Mouse (Mus musculus): ENCODE measurements around the gene B3gnt9. TPM values are rescaled to one million over a fixed set of nuclear protein-coding genes. Genes with fewer than 3 reads are reported as not detected.

Gene B3gnt9
- total RNA-seq, 1 experiment from 2014 or later = not detected

DNA sequence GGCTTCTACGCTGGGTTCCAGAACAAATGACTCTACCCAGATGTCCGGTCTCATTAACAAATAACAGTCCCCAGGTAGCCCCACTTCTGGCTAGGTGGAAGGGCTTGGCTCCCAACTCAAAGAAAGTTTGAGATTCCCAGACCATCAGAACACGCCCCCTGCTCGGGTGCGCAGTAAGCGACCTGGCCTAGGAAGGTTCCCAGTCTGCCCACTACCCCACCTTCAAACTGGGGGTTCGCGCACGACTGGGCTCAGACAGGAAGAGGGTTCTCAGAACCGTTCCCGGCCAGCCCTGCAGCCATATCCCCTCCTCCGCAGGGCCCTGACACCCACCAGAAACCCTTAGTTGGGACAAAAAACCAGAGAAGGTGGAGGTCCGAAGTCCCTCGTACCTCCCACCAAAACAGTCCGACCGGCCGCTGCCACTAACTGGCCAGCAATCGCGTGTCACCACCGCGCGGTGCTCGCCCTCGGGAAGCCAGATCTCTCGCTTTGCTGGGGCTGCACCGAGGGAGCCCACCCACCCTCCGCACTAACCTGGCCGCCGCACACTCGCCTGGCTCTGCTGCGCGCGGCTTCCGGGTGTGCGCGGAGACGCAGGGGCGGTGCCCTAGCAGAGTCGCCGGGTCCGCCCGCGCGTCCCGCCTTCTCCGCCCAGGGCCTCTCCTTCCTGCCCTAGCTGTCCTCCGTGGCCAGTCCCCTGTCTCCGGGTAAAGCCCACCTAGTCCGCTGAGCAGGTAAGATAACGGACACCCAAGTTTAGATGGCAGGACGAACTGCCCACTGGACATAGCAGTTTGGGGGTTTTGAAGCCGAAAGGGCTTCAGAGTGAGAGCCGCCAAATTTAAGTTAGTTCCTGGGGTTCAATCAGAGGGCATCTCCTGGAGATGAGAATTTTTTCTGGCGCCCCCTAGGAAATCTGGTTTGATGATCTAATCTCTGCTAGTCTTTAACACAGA is 9.3 kb upstream of the B3gnt9 start, which contains the start of the genes Tradd and Fbxl8:
TSS of gene Tradd (minus strand) at position 586 of the 959 bp plus-strand sequence.
TSS of gene Fbxl8 (plus strand) at position 625 of the 959 bp plus-strand sequence.
- ATAC-seq (replicated peaks in 1 of 2; ENCODE audit: insufficient read depth in 1 of 2, low FRiP score in 2 of 2, low TSS enrichment in 1 of 2, low read depth in 1 of 2, poor library complexity in 2 of 2, severe bottlenecking in 2 of 2) = peak; percentile 51 to 73

DNA sequence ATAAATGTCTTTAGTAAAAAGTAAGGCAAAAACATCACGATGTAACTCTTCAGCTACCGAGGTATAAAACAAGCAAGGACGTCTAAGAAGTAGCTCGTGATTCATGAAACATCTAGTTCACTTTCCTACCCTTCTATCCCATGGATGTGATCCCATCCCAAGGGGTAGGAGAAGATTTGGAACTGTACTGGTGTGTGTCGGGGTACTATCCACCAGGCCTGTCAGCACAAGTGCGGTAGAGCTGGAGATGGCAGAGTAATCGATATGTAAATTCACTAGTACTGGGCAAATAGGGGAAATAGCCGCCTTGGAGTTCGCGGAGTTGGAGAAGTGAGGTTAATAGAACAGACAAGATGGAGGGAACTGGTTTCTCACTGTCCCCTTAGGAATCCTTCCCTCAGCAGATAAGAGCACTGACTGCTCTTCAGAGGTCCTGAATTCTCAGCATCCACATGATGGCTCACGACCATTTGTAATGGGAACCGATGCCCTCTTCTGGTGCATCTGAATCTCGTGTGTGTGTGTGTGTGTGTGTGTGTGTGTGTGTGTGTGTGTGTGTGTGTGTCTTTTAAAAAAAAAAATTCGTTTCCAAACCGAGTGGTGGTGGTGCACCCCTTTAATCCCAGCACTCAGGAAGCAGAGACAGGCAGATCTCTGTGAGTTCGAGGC is 8.4 kb upstream of the B3gnt9 start:
- ATAC-seq (replicated peaks in 1 of 2; ENCODE audit: insufficient read depth in 1 of 2, low FRiP score in 2 of 2, low TSS enrichment in 1 of 2, low read depth in 1 of 2, poor library complexity in 2 of 2, severe bottlenecking in 2 of 2) = no peak

DNA sequence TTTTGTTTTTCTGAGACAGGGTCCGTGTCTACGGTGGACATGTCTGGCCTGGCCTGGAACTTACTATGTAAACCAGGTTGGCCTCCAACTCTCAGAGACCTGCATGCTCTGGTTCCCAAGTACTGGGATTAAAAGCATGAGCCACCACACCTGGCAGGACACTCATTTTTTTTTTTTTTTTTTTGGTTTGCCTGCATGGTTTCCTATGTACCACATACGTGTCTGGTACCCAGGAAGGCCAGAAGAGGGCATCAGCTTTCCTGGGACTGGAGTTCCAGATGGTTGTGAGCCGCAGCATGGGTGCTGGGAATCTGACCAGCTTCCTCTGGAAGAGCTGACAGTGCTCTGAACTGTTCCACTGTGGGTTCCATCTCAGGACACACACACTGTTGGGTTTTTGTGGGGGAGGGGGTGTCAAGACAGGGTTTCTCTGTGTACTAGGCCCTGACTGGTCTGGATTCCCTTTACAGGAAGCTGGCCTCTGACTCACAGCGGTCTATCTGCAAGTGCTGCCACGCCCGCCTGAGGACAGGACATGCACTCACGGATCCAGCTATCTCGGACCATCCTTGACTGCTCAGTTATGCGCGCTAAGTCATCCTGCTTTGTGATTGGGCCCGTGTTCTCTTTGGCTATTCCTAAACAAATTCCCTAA is 6.5 kb upstream of the B3gnt9 start:
- ATAC-seq (replicated peaks in 1 of 2; ENCODE audit: insufficient read depth in 1 of 2, low FRiP score in 2 of 2, low TSS enrichment in 1 of 2, low read depth in 1 of 2, poor library complexity in 2 of 2, severe bottlenecking in 2 of 2) = no peak

DNA sequence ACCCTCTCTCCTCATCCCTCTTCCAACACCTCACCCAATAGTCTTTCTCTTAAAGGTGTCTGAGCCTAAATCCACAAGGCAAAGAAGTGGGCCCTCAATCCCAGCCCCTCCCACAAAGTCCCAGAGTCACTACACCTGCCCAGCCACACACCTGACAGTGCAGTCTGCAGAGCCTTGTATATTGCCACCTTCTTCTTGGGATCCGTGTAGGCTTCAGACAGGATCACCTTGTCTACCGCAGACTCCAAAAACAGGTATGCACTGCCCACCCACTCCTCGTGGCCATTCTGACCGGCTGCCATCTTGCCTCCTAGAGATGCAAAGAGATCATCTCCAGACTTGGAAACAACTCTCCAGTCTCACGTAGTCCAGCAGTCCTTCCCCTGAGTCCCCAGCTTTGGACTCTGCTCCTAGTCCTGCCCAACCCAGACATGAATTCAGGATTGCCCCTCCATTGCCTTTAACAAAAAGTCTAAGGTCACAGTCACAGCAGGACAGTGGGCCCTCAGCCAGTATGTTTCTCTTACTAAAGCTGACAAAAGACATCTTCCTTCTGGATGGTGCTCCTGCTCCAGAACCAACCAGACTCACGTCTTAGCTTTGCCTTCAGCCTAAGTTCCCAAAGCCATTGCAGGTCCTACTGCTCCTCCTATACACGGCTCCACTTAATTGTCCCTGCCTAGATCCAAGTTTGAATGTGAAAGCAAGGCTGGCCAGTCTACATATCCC is 5.6 kb upstream of the B3gnt9 start:
- ATAC-seq (replicated peaks in 1 of 2; ENCODE audit: insufficient read depth in 1 of 2, low FRiP score in 2 of 2, low TSS enrichment in 1 of 2, low read depth in 1 of 2, poor library complexity in 2 of 2, severe bottlenecking in 2 of 2) = no peak

DNA sequence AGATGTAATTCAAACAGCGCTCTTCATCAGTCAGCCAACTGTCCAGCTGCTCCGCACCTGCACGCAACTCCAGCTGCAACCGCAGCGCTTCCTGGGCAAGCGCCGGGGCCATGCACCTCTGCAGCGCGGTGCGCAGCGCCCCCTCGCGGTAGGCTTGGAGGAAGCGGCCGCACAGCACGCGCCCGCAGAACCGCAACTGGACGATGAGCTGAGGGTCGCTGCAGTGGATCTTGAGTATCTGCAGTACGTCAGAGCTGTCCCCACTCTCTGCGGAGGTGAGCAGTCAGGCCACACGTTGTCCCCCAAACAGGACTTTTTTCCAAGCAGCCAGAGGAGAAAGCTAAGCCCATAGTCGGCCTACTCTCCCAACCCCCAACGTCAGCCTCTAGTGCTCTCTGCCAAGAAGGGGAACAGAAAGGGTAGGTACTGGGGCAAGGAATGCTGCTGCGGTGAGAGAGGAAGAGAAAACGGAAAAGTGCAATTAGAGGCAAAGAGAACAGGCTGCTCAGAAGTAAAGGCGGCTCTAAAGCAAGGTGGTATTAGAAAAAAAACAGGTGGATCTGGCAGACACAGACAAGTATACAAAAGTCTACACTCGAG is 4.9 kb upstream of the B3gnt9 start:
- ATAC-seq (replicated peaks in 1 of 2; ENCODE audit: insufficient read depth in 1 of 2, low FRiP score in 2 of 2, low TSS enrichment in 1 of 2, low read depth in 1 of 2, poor library complexity in 2 of 2, severe bottlenecking in 2 of 2) = peak; percentile 58 to 60

DNA sequence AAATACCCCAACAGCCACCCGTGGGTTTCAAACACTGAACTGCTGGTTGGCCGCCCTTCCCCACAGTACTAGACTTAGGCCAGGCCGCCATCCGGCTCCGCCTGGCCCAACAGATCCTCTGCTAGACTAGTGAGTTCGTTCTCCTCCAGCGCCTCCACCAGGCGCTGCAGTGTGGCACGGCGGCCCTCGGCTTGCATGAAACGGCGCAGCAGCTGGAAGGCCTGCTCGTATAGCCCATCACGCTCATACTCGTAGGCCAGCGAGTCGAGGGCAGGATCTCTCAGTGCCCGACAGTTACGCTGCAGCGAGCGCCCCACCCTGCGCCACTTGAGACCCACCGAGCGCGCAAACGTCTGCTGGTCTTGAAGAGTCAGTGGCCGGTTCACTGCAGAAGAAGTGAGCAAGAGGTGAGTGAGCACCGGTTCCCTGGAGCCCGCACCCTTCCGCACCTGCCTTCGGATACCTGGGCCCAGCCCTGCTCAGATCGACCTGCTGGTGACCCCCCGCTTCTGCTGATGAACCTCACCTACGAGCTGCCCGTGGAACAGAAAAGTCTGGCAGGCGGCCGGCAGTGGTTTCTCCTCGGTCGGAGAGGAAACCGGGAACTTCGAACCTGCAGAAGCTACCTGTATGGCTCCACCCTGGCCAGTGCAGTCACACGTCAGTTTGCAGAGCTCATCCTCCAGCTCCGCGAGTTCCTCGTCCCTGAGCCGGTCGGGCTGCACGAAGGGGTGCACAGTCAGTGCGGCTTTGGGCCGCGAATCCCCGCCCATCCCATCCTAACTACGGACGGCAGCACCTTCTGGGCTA is 4.2 kb upstream of the B3gnt9 start:
- ATAC-seq (replicated peaks in 1 of 2; ENCODE audit: insufficient read depth in 1 of 2, low FRiP score in 2 of 2, low TSS enrichment in 1 of 2, low read depth in 1 of 2, poor library complexity in 2 of 2, severe bottlenecking in 2 of 2) = peak in 1 of 2 experiments; percentile 2; a peak in 2 of 4 replicates

DNA sequence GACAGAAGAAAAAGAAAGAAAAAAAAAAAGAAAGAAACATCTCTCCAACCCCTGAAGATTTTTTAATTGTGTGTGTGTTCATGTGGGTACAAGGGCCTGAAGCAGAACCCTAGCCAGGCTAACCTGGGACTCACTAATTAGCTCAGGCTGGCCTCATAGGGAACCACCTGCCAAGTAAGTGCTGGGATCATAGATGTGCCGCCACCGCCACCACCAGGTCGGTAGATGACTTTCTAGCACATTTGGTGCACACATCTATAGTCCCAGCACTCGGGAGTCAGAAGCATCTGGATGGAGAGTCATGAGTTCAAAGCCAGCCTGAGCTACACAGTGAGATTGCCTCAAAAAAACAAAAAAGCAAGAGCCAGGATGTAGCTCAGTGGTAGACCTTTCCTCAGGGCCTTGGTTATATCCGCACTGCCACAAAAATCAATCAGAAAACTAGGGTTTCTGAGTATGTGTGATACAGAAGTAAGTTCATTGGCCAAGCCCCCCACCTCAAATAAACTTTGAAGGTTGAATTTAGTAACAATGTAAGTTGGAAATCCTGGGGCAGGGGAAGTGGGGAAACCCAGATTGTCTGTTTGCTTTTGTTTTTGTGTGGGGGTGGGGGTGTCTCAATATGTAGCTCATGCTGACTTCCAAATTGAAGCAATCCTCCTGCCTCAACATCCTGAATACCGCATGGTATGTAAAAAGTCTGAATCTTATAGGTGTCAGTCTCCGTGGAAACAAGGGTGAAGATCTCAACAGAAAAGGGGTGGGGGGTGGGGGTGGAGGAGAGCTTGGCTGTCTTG is 2.6 kb upstream of the B3gnt9 start:
- ATAC-seq (replicated peaks in 1 of 2; ENCODE audit: insufficient read depth in 1 of 2, low FRiP score in 2 of 2, low TSS enrichment in 1 of 2, low read depth in 1 of 2, poor library complexity in 2 of 2, severe bottlenecking in 2 of 2) = no peak

DNA sequence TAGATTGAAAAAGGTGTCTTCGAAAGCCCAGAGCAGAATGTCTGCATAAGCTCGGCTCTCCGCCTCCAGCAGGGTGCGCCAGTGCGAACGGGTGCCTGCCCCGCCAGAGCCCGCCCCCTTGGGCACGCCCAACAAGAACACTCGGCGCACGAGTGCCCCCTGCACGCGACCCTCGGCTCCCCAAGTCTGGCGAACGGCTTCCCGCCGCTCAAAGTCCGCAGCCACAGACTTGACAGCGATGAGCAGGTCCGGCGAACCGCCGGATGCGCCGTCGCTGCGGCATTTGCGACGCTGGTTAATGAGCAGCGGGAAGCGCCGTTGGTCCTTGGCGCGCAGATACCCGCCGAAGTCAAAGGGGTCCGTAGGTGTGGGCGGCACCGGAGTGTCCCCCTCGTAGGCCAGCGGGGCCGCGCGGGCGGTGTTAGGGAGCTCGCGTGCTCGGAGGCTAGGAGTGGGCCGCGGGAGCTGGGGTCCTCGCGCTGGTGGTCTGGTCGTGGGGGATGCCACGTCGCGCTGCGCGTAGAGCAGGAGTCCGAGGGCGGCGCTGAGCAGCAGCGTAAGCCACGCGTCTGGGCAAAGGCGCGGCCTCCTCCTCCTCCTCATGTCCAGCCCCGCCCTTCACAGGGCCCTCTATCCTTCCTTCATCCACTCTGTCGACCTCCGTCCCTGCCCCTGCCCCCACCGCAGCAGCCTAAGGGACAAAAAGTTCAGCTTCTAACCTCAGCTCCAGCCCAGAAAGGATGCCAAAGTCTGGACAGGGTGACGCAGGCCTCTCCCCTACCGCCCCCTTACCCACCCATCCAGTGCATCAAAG is 594 bp downstream of the B3gnt9 start:
- peak; percentile 81 to 88 for ATAC-seq (replicated peaks in 1 of 2; ENCODE audit: insufficient read depth in 1 of 2, low FRiP score in 2 of 2, low TSS enrichment in 1 of 2, low read depth in 1 of 2, poor library complexity in 2 of 2, severe bottlenecking in 2 of 2)

DNA sequence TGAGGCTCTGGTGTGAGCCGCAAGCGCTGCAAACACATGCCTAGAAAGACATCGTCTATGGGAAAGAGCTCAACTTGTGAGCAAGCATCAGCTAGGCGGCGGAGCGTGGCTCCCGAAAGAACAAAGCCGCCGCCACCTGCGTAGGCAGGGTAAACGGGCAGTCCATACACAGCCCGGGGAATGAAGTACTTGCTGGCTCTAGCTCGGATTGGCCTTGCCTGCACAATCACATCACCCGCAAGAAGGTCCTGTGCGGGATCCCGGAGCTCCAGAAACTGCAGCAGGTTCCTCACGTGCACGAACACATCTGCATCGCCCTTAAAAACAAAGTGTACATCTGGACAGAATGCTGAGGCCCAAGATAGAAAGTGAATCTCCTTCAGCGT is 1.2 kb downstream of the B3gnt9 start:
- ATAC-seq (replicated peaks in 1 of 2; ENCODE audit: insufficient read depth in 1 of 2, low FRiP score in 2 of 2, low TSS enrichment in 1 of 2, low read depth in 1 of 2, poor library complexity in 2 of 2, severe bottlenecking in 2 of 2) = no peak

DNA sequence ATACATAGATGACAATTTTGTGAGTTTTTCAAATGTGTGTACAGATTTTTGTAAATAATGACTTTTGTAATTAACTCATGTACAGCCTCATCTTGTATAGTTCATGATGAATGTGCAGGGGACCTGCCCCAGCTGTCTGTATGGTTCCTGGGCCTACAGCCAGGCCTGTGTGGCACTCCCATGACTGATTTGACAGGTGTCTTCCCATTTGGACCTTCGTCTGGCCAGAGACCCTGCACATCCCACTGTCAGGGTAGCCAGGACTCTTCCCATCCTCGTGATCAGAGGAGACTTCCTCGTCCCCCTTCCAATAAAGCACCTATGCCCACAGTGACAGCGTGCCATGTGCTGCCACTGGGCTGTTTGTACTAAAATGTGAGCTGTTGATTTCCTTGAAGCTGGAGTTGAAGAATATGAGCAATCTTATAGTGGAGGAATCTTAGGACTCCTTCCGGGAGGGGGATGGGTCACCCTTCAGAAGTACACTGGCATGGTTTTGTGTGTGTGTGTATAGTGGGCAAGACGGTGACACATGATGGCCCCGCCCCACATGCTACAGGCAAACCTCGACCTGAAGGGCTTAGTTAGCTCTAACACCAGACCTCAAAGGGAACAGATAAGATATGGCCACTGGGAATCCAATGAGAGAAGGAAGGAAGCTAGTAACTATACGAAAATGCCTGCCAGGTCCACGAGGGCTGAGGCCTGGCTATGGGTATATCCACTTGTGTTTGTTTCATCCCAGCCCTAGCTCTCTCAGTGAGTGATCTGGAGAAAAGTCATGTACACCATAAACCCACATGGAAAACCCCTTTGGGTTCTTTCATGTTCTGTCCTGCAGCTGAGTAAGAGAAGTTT is 2.0 kb downstream of the B3gnt9 start:
- no peak for ATAC-seq (replicated peaks in 1 of 2; ENCODE audit: insufficient read depth in 1 of 2, low FRiP score in 2 of 2, low TSS enrichment in 1 of 2, low read depth in 1 of 2, poor library complexity in 2 of 2, severe bottlenecking in 2 of 2)

DNA sequence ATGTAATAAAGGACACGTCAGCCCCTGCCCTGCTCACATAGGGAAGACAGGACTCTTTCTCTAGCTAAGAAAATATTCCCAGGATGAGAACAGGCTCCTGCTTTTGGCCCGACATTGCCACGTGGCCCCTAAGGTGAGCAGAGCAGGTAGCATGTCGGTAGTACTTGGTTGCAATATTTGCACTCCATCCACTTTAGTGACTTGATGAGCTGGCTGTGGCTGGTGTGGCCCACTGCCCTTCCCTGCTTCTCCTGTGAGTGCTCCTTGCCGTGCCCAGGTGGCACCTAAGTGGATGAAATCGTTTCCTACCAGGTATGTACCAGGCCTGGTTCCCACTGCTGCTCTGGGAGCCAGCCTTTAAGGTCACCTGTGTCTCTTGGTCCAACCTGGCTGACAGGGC is 3.0 kb downstream of the B3gnt9 start:
- ATAC-seq (replicated peaks in 1 of 2; ENCODE audit: insufficient read depth in 1 of 2, low FRiP score in 2 of 2, low TSS enrichment in 1 of 2, low read depth in 1 of 2, poor library complexity in 2 of 2, severe bottlenecking in 2 of 2) = no peak

DNA sequence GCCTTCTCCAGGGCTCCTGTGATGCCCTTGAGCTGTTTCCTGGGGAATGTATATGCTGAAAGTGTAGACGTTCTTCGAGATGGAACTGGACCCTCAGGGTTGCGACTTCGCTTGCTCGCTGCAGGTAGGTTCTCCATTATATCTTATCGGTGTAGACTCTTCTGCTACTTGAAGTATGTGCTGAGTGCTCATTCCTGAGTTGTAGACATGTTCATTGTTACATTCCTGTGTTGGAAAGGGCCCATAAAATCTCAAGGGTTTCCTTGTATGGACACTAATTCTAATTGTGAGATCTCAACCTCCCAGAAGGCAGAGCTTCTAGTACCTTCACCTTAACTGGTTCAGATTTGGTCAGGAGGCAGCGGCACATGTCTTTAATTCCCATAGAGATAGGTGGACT is 13.9 kb downstream of the B3gnt9 start:
- no peak for ATAC-seq (replicated peaks in 1 of 2; ENCODE audit: insufficient read depth in 1 of 2, low FRiP score in 2 of 2, low TSS enrichment in 1 of 2, low read depth in 1 of 2, poor library complexity in 2 of 2, severe bottlenecking in 2 of 2)

DNA sequence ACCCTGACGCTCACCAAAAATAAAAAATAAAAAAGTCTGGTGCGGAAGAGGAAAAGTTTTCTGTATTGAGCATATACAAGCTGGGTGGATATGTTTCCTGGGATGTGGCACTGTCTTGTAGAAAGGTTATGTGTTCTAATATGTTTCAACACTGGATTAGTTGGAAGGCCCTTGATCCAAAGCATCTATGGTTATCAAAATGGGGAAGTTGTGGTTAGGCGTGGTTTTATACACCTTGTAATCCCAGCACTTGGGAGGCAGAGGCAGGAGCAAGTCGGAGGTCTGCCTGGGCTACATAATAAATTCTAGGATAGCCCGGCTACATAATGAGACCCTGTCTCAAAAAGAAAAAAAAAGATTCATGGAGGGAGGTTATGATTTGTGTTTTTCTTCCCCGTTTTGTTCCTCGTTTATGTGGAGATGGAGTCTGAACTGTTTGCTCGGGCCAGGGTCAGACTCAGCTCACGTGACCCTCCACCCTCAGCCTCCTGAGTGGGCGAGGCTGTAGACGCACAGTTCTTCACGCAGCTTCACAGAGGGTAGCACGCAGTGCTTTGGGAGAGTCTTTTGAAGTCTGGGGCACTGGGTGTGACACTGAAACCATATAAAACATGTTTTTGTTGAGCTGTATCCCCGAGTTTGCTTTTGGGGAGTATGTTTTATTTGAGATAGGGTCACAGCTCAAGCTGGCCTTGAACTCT is 17.4 kb downstream of the B3gnt9 start:
- peak in 1 of 2 experiments; percentile 60; a peak in 1 of 4 replicates for ATAC-seq (replicated peaks in 1 of 2; ENCODE audit: insufficient read depth in 1 of 2, low FRiP score in 2 of 2, low TSS enrichment in 1 of 2, low read depth in 1 of 2, poor library complexity in 2 of 2, severe bottlenecking in 2 of 2)
